Comparison of ENCODE assay signal across 22 mouse cellular contexts in genomic region chr1:34930571-34930970, GRCm38 (mm10).
A peak's percentile ranks its signal among the peaks of the same experiment; 100 is the strongest.
DNase-seq lines count a peak whose midpoint lies in the region; ATAC-seq and TF ChIP-seq lines count a peak whose summit lies in the region.
"Had no signal": no experiment of that assay in that cellular context is flagged by ENCODE, and none has a peak within 500 bp of the region (broad histone marks: within the 10 kb centered on the region; RNA-seq: fewer than 3 reads in every experiment).

No protein-coding gene starts in this region.

- in situ Hi-C loops in ES-E14 (cut with MboI; ENCODE audit: low sequenced_read_pairs in 2 of 2, unreplicated experiment in 2 of 2), result no loop called here

- H3K9me3 ChIP-seq in E14TG2a.4 (ENCODE audit: low read length) (peaks cover 36% of the 10 kb centered on the region), ES-Bruce4 (replicated peaks; ENCODE audit: control insufficient read depth, insufficient read depth, low read length, poor library complexity, severe bottlenecking) (0 out of 2 replicates have a peak, but pooled peaks cover 3% of the 10 kb centered on the region), ES-E14 (ENCODE audit: control insufficient read depth, insufficient read depth, low read depth, low read length) (no peaks in the 10 kb centered on the region)
- peaks cover 10% of the 10 kb centered on the region for H3K9me3 ChIP-seq in midbrain, embryonic 11.5 days (ENCODE audit: control insufficient read depth, low read length)

- no peak for TF ChIP-seq POLR2A in ES-Bruce4 (IDR thresholded peaks at IDR 0.05; ENCODE audit: insufficient read depth, low read length)

- H3K4me3 ChIP-seq in E14TG2a.4 (replicated peaks; ENCODE audit: low read length) (peak overlapping the region; percentile 63), ES-Bruce4 (ENCODE audit: low read depth, low read length) (peak overlapping the region; percentile 25), ES-E14 (ENCODE audit: insufficient read depth in 1 of 2, low read depth in 1 of 2, low read length in 2 of 2, poor library complexity in 1 of 2, severe bottlenecking in 1 of 2) (peak overlapping the region in 1 of 2 experiments; percentile 47; a peak in 1 of 4 replicates)
- no peak overlapping the region for H3K4me3 ChIP-seq in midbrain, embryonic 11.5 days (ENCODE audit: low read depth, low read length)
- H3K4me3 ChIP-seq: embryonic facial prominence, embryonic 10.5 days; embryonic facial prominence, embryonic 12.5 days; forebrain, embryonic 13.5 days; forebrain, embryonic 15.5 days had no signal

- H3K4me1 ChIP-seq in E14TG2a.4 (replicated peaks; ENCODE audit: low read depth, low read length) (peaks cover 12% of the 10 kb centered on the region), ES-Bruce4 (ENCODE audit: control insufficient read depth, insufficient read depth, low read length) (no peaks in the 10 kb centered on the region), ES-E14 (ENCODE audit: control insufficient read depth in 2 of 2, insufficient read depth in 2 of 2, low read length in 2 of 2, poor library complexity in 1 of 2) (no peaks in the 10 kb centered on the region)
- no peaks in the 10 kb centered on the region for H3K4me1 ChIP-seq in midbrain, embryonic 11.5 days (ENCODE audit: control insufficient read depth, insufficient read depth, low read length)
- H3K4me1 ChIP-seq: embryonic facial prominence, embryonic 10.5 days; embryonic facial prominence, embryonic 12.5 days; forebrain, embryonic 13.5 days; forebrain, embryonic 15.5 days had no signal

- ATAC-seq in midbrain, embryonic 11.5 days (ENCODE audit: low FRiP score), result no peak
- ATAC-seq: activated CD4-positive, CD25-positive, alpha-beta regulatory T cell, adult 4 months; forebrain, embryonic 13.5 days; forebrain, embryonic 15.5 days; forebrain, postnatal 0 days had no signal

- TF ChIP-seq CTCF in E14TG2a.4 (conservative IDR thresholded peaks at IDR 0.05; ENCODE audit: low read length) (no peak), ES-Bruce4 (IDR thresholded peaks at IDR 0.05; ENCODE audit: low read depth, low read length) (no peak)

- H3K36me3 ChIP-seq in E14TG2a.4 (ENCODE audit: insufficient read depth, low read length) (no peaks in the 10 kb centered on the region), ES-Bruce4 (ENCODE audit: control insufficient read depth, insufficient read depth, low read length, poor library complexity, severe bottlenecking) (no peaks in the 10 kb centered on the region), ES-E14 (ENCODE audit: control insufficient read depth, insufficient read depth, low read length, poor library complexity, severe bottlenecking) (no peaks in the 10 kb centered on the region)
- H3K36me3 ChIP-seq in midbrain, embryonic 11.5 days (ENCODE audit: control insufficient read depth, insufficient read depth, low read length), result no peaks in the 10 kb centered on the region
- H3K36me3 ChIP-seq: embryonic facial prominence, embryonic 10.5 days; embryonic facial prominence, embryonic 12.5 days; forebrain, embryonic 15.5 days had no signal

- H3K4me2 ChIP-seq in midbrain, embryonic 11.5 days, result no peak overlapping the region
- H3K4me2 ChIP-seq: embryonic facial prominence, embryonic 12.5 days; forebrain, embryonic 13.5 days; forebrain, embryonic 15.5 days had no signal

- WGBS in midbrain, embryonic 11.5 days, result 88% methylated on average over 11 of the region's 11 CpGs

- H3K27ac ChIP-seq in ES-Bruce4 (ENCODE audit: insufficient read depth, low read length) (no peak overlapping the region), ES-E14 (ENCODE audit: insufficient read depth, low read depth, low read length, poor library complexity, severe bottlenecking) (no peak overlapping the region)
- no peak overlapping the region for H3K27ac ChIP-seq in midbrain, embryonic 11.5 days (ENCODE audit: low read depth, low read length)
- H3K27ac ChIP-seq: embryonic facial prominence, embryonic 10.5 days; embryonic facial prominence, embryonic 12.5 days; forebrain, embryonic 13.5 days; forebrain, embryonic 15.5 days had no signal

- TF ChIP-seq EP300 in ES-Bruce4 (IDR thresholded peaks at IDR 0.05; ENCODE audit: insufficient read depth, low read depth, low read length), result no peak

- H3K9ac ChIP-seq in ES-Bruce4 (ENCODE audit: low read depth, poor library complexity, severe bottlenecking), result no peak overlapping the region
- no peak overlapping the region for H3K9ac ChIP-seq in ES-E14 (ENCODE audit: insufficient read depth, low read depth, low read length, poor library complexity, severe bottlenecking)
- H3K9ac ChIP-seq in midbrain, embryonic 11.5 days (ENCODE audit: low read length), result no peak overlapping the region
- H3K9ac ChIP-seq: embryonic facial prominence, embryonic 12.5 days; forebrain, embryonic 13.5 days; forebrain, embryonic 15.5 days; forebrain, postnatal 0 days had no signal

- H3K27me3 ChIP-seq in E14TG2a.4 (ENCODE audit: insufficient read depth, low read length) (peaks cover 40% of the 10 kb centered on the region), ES-Bruce4 (ENCODE audit: control insufficient read depth, insufficient read depth, low read length, poor library complexity, severe bottlenecking) (no peaks in the 10 kb centered on the region)
- no peaks in the 10 kb centered on the region for H3K27me3 ChIP-seq in midbrain, embryonic 11.5 days (ENCODE audit: control insufficient read depth, insufficient read depth, low read length)
- H3K27me3 ChIP-seq: embryonic facial prominence, embryonic 12.5 days; forebrain, embryonic 13.5 days; forebrain, embryonic 15.5 days had no signal

- DNase-seq in ES-E14 (ENCODE audit: low read depth, low spot score) (peak; percentile 43), WW6 (ENCODE audit: low read depth, low spot score) (peak; percentile 28)
- no peak for DNase-seq in midbrain, embryonic 11.5 days (ENCODE audit: low spot score, missing footprints)
- DNase-seq in frontal cortex, adult 2 months (ENCODE audit: extremely low spot score in 1 of 2, low spot score in 1 of 2), result no peak
- no peak for DNase-seq in ovary, adult 18-20 months (ENCODE audit: low spot score)
- no peak for DNase-seq in heart, postnatal 4 days
- DNase-seq: adrenal gland, adult 8-10 months; adrenal gland, postnatal 14 days; adrenal gland, postnatal 36 days; cerebellum, adult 11-12 months; cerebellum, adult 2 months; cerebellum, adult 9-10 months; cerebellum, postnatal 10 days; cerebellum, postnatal 25 days; forebrain, postnatal 0 days had no signal

TF ChIP-seq in ES-E14, 5 proteins besides CTCF, POLR2A, EP300 and RAD21:
- TF ChIP-seq ZNF384 (IDR thresholded peaks at IDR 0.05; ENCODE audit: low read depth, low read length) (no peak), HCFC1 (IDR thresholded peaks at IDR 0.05; ENCODE audit: borderline replicate concordance, insufficient read depth, low read length) (no peak), ZC3H11A (IDR thresholded peaks at IDR 0.05; ENCODE audit: borderline replicate concordance, low read depth, low read length) (no peak), MAFK (IDR thresholded peaks at IDR 0.05; ENCODE audit: insufficient read depth, low read depth, low read length) (no peak), CHD2 (IDR thresholded peaks at IDR 0.05; ENCODE audit: low read depth, low read length) (no peak)

Comparison
In these comparisons a context has a peak if more than half of its experiments do, and no peak if none do; other contexts are left out.
1. DNase-seq: peak in ES-E14 (single experiment) and WW6 (single experiment); none in midbrain, embryonic 11.5 days (single experiment), frontal cortex, adult 2 months (0 of 2), ovary, adult 18-20 months (single experiment) and heart, postnatal 4 days (single experiment).